In genomic region chr9:52679362-52679947, GRCm38 (mm10) we compare ENCODE assay signal across 9 mouse cellular contexts. TPM values are rescaled to one million over a fixed set of nuclear protein-coding genes. Genes with fewer than 3 reads are reported as not detected.
A peak's percentile ranks its signal among the peaks of the same experiment; 100 is the strongest.
DNase-seq lines count a peak whose midpoint lies in the region; ATAC-seq and TF ChIP-seq lines count a peak whose summit lies in the region.
"Had no signal": no experiment of that assay in that cellular context is flagged by ENCODE, and none has a peak within 500 bp of the region (broad histone marks: within the 10 kb centered on the region; RNA-seq: fewer than 3 reads in every experiment).

AI593442 (minus strand) TSS chr9:52679780.

- peaks cover 20% of the 10 kb centered on the region for H3K4me1 ChIP-seq in kidney, embryonic 15.5 days
- H3K4me1 ChIP-seq in heart, postnatal 0 days (ENCODE audit: control insufficient read depth, insufficient read depth), result no peaks in the 10 kb centered on the region
- peaks cover 8% of the 10 kb centered on the region for H3K4me1 ChIP-seq in neural tube, embryonic 11.5 days (ENCODE audit: control insufficient read depth, insufficient read depth, low read length)

- no peak for TF ChIP-seq CTCF in heart, postnatal 0 days (IDR thresholded peaks at IDR 0.05; ENCODE audit: low read depth)

- peaks cover 59% of the 10 kb centered on the region for H3K27me3 ChIP-seq in kidney, embryonic 15.5 days
- H3K27me3 ChIP-seq in heart, postnatal 0 days (ENCODE audit: control insufficient read depth, insufficient read depth, low read length), result peaks cover 50% of the 10 kb centered on the region
- peaks cover 30% of the 10 kb centered on the region for H3K27me3 ChIP-seq in neural tube, embryonic 11.5 days (ENCODE audit: control insufficient read depth, insufficient read depth, low read length)

- peak within 1 kb of the TSS; percentile 79 for H3K4me2 ChIP-seq in kidney, embryonic 15.5 days
- H3K4me2 ChIP-seq in heart, postnatal 0 days (ENCODE audit: low read depth, low read length), result peak within 1 kb of the TSS; percentile 59
- peak within 1 kb of the TSS; percentile 80 for H3K4me2 ChIP-seq in neural tube, embryonic 11.5 days (ENCODE audit: low read depth)

- H3K4me3 ChIP-seq in kidney, embryonic 15.5 days (replicated peaks), result peak within 1 kb of the TSS; percentile 45
- peak within 1 kb of the TSS; percentile 37 for H3K4me3 ChIP-seq in heart, postnatal 0 days (ENCODE audit: low read depth, low read length)
- peak within 1 kb of the TSS; percentile 47 for H3K4me3 ChIP-seq in neural tube, embryonic 11.5 days (ENCODE audit: low read depth, low read length)

- no peak for DNase-seq in kidney, postnatal 25 days
- peak; percentile 66 for DNase-seq in embryo, embryonic 11 days
- no peak for DNase-seq in heart, postnatal 0 days (ENCODE audit: low spot score)
- peak; percentile 45 to 70 for DNase-seq in left cerebral cortex, adult 9 months (ENCODE audit: low spot score in 2 of 2)
- DNase-seq in neural tube, embryonic 11.5 days (ENCODE audit: low spot score), result peak; percentile 69
- DNase-seq in urinary bladder, postnatal 4 days (ENCODE audit: low spot score in 2 of 2), result no peak
- no peak for DNase-seq in lung, postnatal 4 days

- H3K36me3 ChIP-seq in kidney, embryonic 15.5 days, result no peaks in the 10 kb centered on the region
- H3K36me3 ChIP-seq in heart, postnatal 0 days (replicated peaks; ENCODE audit: control insufficient read depth, insufficient read depth, low read length), result no peaks in the 10 kb centered on the region
- no peaks in the 10 kb centered on the region for H3K36me3 ChIP-seq in neural tube, embryonic 11.5 days (ENCODE audit: control insufficient read depth, insufficient read depth, low read length)

- peak; percentile 78 for ATAC-seq in kidney, embryonic 15.5 days (replicated peaks; ENCODE audit: low FRiP score)
- no peak for ATAC-seq in heart, postnatal 0 days (ENCODE audit: insufficient read depth, low read depth)
- ATAC-seq in neural tube, embryonic 11.5 days (ENCODE audit: insufficient read depth, low FRiP score, low TSS enrichment), result peak; percentile 84
- ATAC-seq: Patski had no signal

- H3K27ac ChIP-seq in kidney, embryonic 15.5 days, result no peak within 1 kb of the TSS
- H3K27ac ChIP-seq in heart, postnatal 0 days (ENCODE audit: low read depth), result no peak within 1 kb of the TSS
- no peak within 1 kb of the TSS for H3K27ac ChIP-seq in neural tube, embryonic 11.5 days (ENCODE audit: low read depth, low read length)

- H3K9ac ChIP-seq in kidney, embryonic 15.5 days, result no peak within 1 kb of the TSS
- no peak within 1 kb of the TSS for H3K9ac ChIP-seq in heart, postnatal 0 days (replicated peaks; ENCODE audit: low read depth, low read length)
- peak within 1 kb of the TSS; percentile 44 for H3K9ac ChIP-seq in neural tube, embryonic 11.5 days (ENCODE audit: low read length)

- no peaks in the 10 kb centered on the region for H3K9me3 ChIP-seq in kidney, embryonic 15.5 days (replicated peaks)
- H3K9me3 ChIP-seq in heart, postnatal 0 days (replicated peaks; ENCODE audit: control insufficient read depth, low read length), result no peaks in the 10 kb centered on the region
- H3K9me3 ChIP-seq in neural tube, embryonic 11.5 days (ENCODE audit: control insufficient read depth, low read length), result no peaks in the 10 kb centered on the region

- 1% methylated on average over 27 of the region's 27 CpGs for WGBS in kidney, embryonic 15.5 days
- 2% methylated on average over 27 of the region's 27 CpGs for WGBS in heart, postnatal 0 days
- WGBS in neural tube, embryonic 11.5 days, result 2% methylated on average over 16 of the region's 27 CpGs

- no peak for TF ChIP-seq EP300 in heart, postnatal 0 days (IDR thresholded peaks at IDR 0.05; ENCODE audit: low read depth)

RNA-seq across cellular contexts. Expression of gene AI593442, which starts in this region (rescaled TPM):
- 0.28 and 0.82 TPM in 2 replicates for polyA plus RNA-seq in kidney, embryonic 15.5 days (2015; fragmentation: Nextera tagmentation; extraction: Ambion mirVana)
- 0.38 TPM in 1 of 2 replicates, not detected in the other for total RNA-seq in heart, postnatal 0 days (2014; rRNA removed; ENCODE audit: low replicate concordance)
- 0.11 and 0.14 TPM in 2 replicates for polyA plus RNA-seq in heart, postnatal 0 days (2015; fragmentation: Nextera tagmentation; extraction: Ambion mirVana)
- 3.3 and 4.1 TPM in 2 replicates for polyA plus RNA-seq in neural tube, embryonic 11.5 days (2014; fragmentation: Nextera tagmentation; extraction: Ambion mirVana)
- polyA plus RNA-seq: Patski had no signal

Comparison
In these comparisons a context has a peak if more than half of its experiments do, and no peak if none do; other contexts are left out.
1. Peak in ATAC-seq, H3K4me3 ChIP-seq and H3K4me2 ChIP-seq in kidney, embryonic 15.5 days; RNA of the gene not detected or under 1 TPM.
2. DNase-seq: peak in embryo, embryonic 11 days (single experiment), left cerebral cortex, adult 9 months (2 of 2) and neural tube, embryonic 11.5 days (single experiment); none in kidney, postnatal 25 days (0 of 2), heart, postnatal 0 days (single experiment), urinary bladder, postnatal 4 days (0 of 2) and lung, postnatal 4 days (0 of 2).
3. Peak in every context shown above with its lines, with median percentiles within 50 percentile points of each other: H3K4me2 ChIP-seq and H3K4me3 ChIP-seq.